Mouse (Mus musculus) E14TG2a.4 (cell line): ENCODE measurements around the gene Sox9.

Experiments
- CTCF ChIP-seq: conservative IDR thresholded peaks from 2 replicates; pipeline ENCODE4 v1.5.1; 2014; ENCODE audit warnings: low read length
- NANOG ChIP-seq: IDR thresholded peaks from 2 replicates; pipeline ENCODE4 v1.6.1; 2014; ENCODE audit warnings: borderline replicate concordance, low read length, mixed read lengths
- POU5F1 ChIP-seq: IDR thresholded peaks from 2 replicates; pipeline ENCODE4 v1.6.1; 2014; ENCODE audit warnings: low read length, borderline replicate concordance

DNA sequence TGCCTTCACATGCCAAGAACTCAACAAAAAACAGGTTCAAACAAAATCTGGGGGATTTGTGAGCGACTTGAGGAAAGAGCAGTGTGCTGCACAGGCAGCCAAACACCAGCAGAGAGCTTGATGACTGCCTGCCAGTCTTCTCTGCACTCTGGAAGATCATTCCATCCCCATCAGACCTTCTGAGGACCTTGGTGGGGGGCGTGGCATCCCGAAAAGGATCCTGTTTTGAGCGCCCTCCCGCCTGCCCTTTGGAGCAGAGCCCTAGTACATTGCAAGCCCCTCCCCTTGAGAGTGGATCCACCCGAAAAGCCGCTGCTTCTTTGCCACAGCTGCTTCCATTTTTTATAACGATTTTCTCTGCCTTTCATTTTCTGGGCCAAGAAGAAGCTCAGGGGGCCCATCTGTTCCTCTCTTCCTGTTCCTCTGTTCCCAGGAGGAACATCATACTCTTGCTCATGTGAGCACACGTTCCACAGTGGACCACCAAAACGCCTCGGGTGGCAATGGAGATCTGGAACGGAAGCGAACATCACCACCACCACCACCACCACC, 16.9 kb downstream of the Sox9 start:
- TF ChIP-seq CTCF (no peak), POU5F1 (no peak), NANOG (no peak)
